Mouse (Mus musculus) c-Kit-positive CD71-negative TER-119-negative erythroid progenitor cells, embryonic 14.5 days (primary cell): ENCODE results near the gene Mre11a.

Experiments used
- DNase-seq: peaks from one replicate; pipeline ENCODE4 v3.0.0-alpha.2; 2013; ENCODE audit warnings: low read depth

The Mre11a gene

GRCm38 (mm10) chr9:14824840-14825239 lies 40.4 kb downstream of the Mre11a start:
- no peak for DNase-seq

GRCm38 (mm10) chr9:14827875-14828274 lies 43.4 kb downstream of the Mre11a start:
- DNase-seq = no peak

GRCm38 (mm10) chr9:14832046-14832445 lies 47.6 kb downstream of the Mre11a start:
- DNase-seq = no peak

GRCm38 (mm10) chr9:14835335-14836075 lies 51.1 kb downstream of the Mre11a start:
- peak; percentile 24 for DNase-seq

- DNase-seq = no peak
These were observed 55.1 kb downstream of the Mre11a start for GRCm38 (mm10) chr9:14839527-14839926.

GRCm38 (mm10) chr9:14839970-14840369 lies 55.5 kb downstream of the Mre11a start:
- DNase-seq = no peak

- DNase-seq = no peak
These were observed 57.7 kb downstream of the Mre11a start for GRCm38 (mm10) chr9:14841878-14842761.

GRCm38 (mm10) chr9:14843311-14843857 lies 58.9 kb downstream of the Mre11a start:
- DNase-seq = no peak

- DNase-seq = no peak
These were observed 59.4 kb downstream of the Mre11a start for GRCm38 (mm10) chr9:14843901-14844300.

- DNase-seq = no peak
These were observed 62.0 kb downstream of the Mre11a start for GRCm38 (mm10) chr9:14846428-14846827.

GRCm38 (mm10) chr9:14848267-14848935 lies 63.9 kb downstream of the Mre11a start:
- no peak for DNase-seq

- no peak for DNase-seq
These were observed 70.1 kb downstream of the Mre11a start for GRCm38 (mm10) chr9:14854585-14854984.

GRCm38 (mm10) chr9:14856922-14857654 lies 72.6 kb downstream of the Mre11a start:
- no peak for DNase-seq

GRCm38 (mm10) chr9:14858170-14858706 lies 73.8 kb downstream of the Mre11a start:
- DNase-seq = no peak

- no peak for DNase-seq
These were observed 74.3 kb downstream of the Mre11a start for GRCm38 (mm10) chr9:14858782-14859181.

- no peak for DNase-seq
These were observed 75.6 kb downstream of the Mre11a start, which contains the start of gene Gpr83 for GRCm38 (mm10) chr9:14859868-14860639. Gene Gpr83, plus strand, starts transcription at chr9:14860210.

- DNase-seq = no peak
These were observed 78.7 kb downstream of the Mre11a start for GRCm38 (mm10) chr9:14863126-14863525.

- no peak for DNase-seq
These were observed 80.3 kb downstream of the Mre11a start for GRCm38 (mm10) chr9:14864726-14865125.

- DNase-seq = peak; percentile 60
These were observed 82.5 kb downstream of the Mre11a start for GRCm38 (mm10) chr9:14866957-14867356.

- no peak for DNase-seq
These were observed 83.9 kb downstream of the Mre11a start for GRCm38 (mm10) chr9:14868326-14868725.
